Mouse (Mus musculus) limb, embryonic 15.5 days (tissue): ENCODE results near the gene Gjb4. TPM values are rescaled to one million over a fixed set of nuclear protein-coding genes. Genes with fewer than 3 reads are reported as not detected.

Experiments used
- polyA plus RNA-seq: library from polyadenylated mRNA; unstranded; fragments of >200 nt; fragmentation: Nextera tagmentation; extraction: Ambion mirVana; gene quantifications from 2 replicates; pipeline ENCODE4 v1.2.1, GENCODE M21; 2015

Gjb4 gene
- polyA plus RNA-seq, 1 experiment from 2014 or later: 3.6 TPM

Other genes starting within 250 kb of the Gjb4 start
- 12.2 and 13.0 TPM in 2 replicates for gene Tmem35b, start 230.4 kb downstream of the Gjb4 start, polyA plus RNA-seq
- gene Dlgap3, start 184.9 kb downstream of the Gjb4 start, polyA plus RNA-seq: 0.56 and 0.63 TPM in 2 replicates
- 53.0 and 53.1 TPM in 2 replicates for gene Smim12, start 110.3 kb downstream of the Gjb4 start, polyA plus RNA-seq
- gene Gja4, start 40.0 kb downstream of the Gjb4 start, polyA plus RNA-seq: 16.7 and 23.5 TPM in 2 replicates
- 20.8 and 23.1 TPM in 2 replicates for gene Gjb3, start 23.2 kb downstream of the Gjb4 start, polyA plus RNA-seq
- gene Gjb5, start 4.1 kb upstream of the Gjb4 start, polyA plus RNA-seq: 3.8 and 4.2 TPM in 2 replicates